Mouse (Mus musculus) hindbrain, embryonic 16.5 days (tissue): ENCODE results near the gene 4930539E08Rik. TPM values are rescaled to one million over a fixed set of nuclear protein-coding genes. Genes with fewer than 3 reads are reported as not detected.

Experiments used
- ATAC-seq: fragments of 200-750 bp; cut with Nextera tagmentation; 2 replicates; pipeline ENCODE4 v1.8.0; 2017; ENCODE audit warnings: moderate TSS enrichment, moderate library complexity
- H3K27ac ChIP-seq: fragments of 300-500 bp; sonication (generic); 2 replicates; pipeline ENCODE4 v1.5.1; 2014; ENCODE audit warnings: low read depth, mild to moderate bottlenecking, control low read depth, low read length, moderate library complexity
- H3K27me3 ChIP-seq: fragments of 300-500 bp; sonication (generic); replicated peaks from 2 replicates; pipeline ENCODE4 v1.6.1; 2014; ENCODE audit warnings: low read length; ENCODE audit not compliant: control insufficient read depth, insufficient read depth
- H3K36me3 ChIP-seq: fragments of 300-500 bp; sonication (generic); 2 replicates; pipeline ENCODE4 v1.6.1; 2014; ENCODE audit warnings: mild to moderate bottlenecking, low read length, moderate library complexity, mixed read lengths; ENCODE audit not compliant: control insufficient read depth, insufficient read depth
- H3K4me1 ChIP-seq: fragments of 300-500 bp; sonication (generic); 2 replicates; pipeline ENCODE4 v1.6.1; 2014; ENCODE audit warnings: low read depth, low read length; ENCODE audit not compliant: control insufficient read depth, insufficient read depth
- H3K4me2 ChIP-seq: fragments of 300-500 bp; sonication (generic); 2 replicates; pipeline ENCODE4 v1.6.1; 2014; ENCODE audit warnings: mild to moderate bottlenecking, low read length, control low read depth, moderate library complexity
- H3K4me3 ChIP-seq: fragments of 300-500 bp; sonication (generic); 2 replicates; pipeline ENCODE4 v1.5.1; 2014; ENCODE audit warnings: mild to moderate bottlenecking, low read length, control low read depth, moderate library complexity
- H3K9ac ChIP-seq: fragments of 300-500 bp; sonication (generic); 2 replicates; pipeline ENCODE4 v1.6.1; 2014; ENCODE audit warnings: low read depth, mild to moderate bottlenecking, control low read depth, low read length, moderate library complexity
- H3K9me3 ChIP-seq: fragments of 300-500 bp; sonication (generic); 2 replicates; pipeline ENCODE4 v1.6.1; 2014; ENCODE audit warnings: mild to moderate bottlenecking, low read length, moderate library complexity; ENCODE audit not compliant: control insufficient read depth
- WGBS: fragments of 180-500 bp; shearing (Covaris S2); extraction: QIAGEN DNeasy Blood & Tissue Kit; methylation state at CpG from one replicate; pipeline ENCODE4 v1.1.7; 2014; 5-methylcytosine and 5-hydroxymethylcytosine counted together
- polyA plus RNA-seq: library from polyadenylated mRNA; unstranded; fragments of >200 nt; fragmentation: Nextera tagmentation; extraction: Ambion mirVana; gene quantifications from 2 replicates; pipeline ENCODE4 v1.2.1, GENCODE M21; 2015

The 4930539E08Rik gene
- polyA plus RNA-seq, 1 experiment from 2014 or later: 2.4 TPM

GRCm38 (mm10) chr17:28886266-28886665 is 28.9 kb downstream of the 4930539E08Rik start:
- ATAC-seq: no peak
- H3K36me3 ChIP-seq: no peaks in the 10 kb centered on the region

GRCm38 (mm10) chr17:28885231-28885630 is 29.9 kb downstream of the 4930539E08Rik start:
- H3K27me3 ChIP-seq: 0 out of 2 replicates have a peak, but pooled peaks cover 2% of the 10 kb centered on the region
- H3K27ac ChIP-seq: no peak overlapping the region
- H3K9ac ChIP-seq: no peak overlapping the region
- no peaks in the 10 kb centered on the region for H3K36me3 ChIP-seq
- WGBS: 87% methylated on average over 8 of the region's 8 CpGs
- H3K4me1 ChIP-seq: peaks cover under 1% of the 10 kb centered on the region
- ATAC-seq: no peak
- H3K4me2 ChIP-seq: no peak overlapping the region
- H3K4me3 ChIP-seq: no peak overlapping the region
- H3K9me3 ChIP-seq: peaks cover 6% of the 10 kb centered on the region; the same call in 1 of the 2 replicates

More at GRCm38 (mm10) chr17:28886266-28886665, 28.9 kb downstream of the 4930539E08Rik start:
- H3K4me3 ChIP-seq: no peak overlapping the region
- peaks cover 6% of the 10 kb centered on the region; the same call in 1 of the 2 replicates for H3K9me3 ChIP-seq
- H3K27ac ChIP-seq: no peak overlapping the region
- H3K4me2 ChIP-seq: no peak overlapping the region
- no peak overlapping the region for H3K9ac ChIP-seq
- H3K4me1 ChIP-seq: no peaks in the 10 kb centered on the region
- H3K27me3 ChIP-seq: no peaks in the 10 kb centered on the region
- WGBS: 79% methylated on average over 8 of the region's 8 CpGs

GRCm38 (mm10) chr17:28883941-28884516 is 31.1 kb downstream of the 4930539E08Rik start:
- Histone ChIP-seq H3K9ac (no peak overlapping the region), H3K27ac (no peak overlapping the region), H3K4me1 (peaks cover 4% of the 10 kb centered on the region), H3K36me3 (no peaks in the 10 kb centered on the region), H3K4me3 (no peak overlapping the region), H3K27me3 (0 out of 2 replicates have a peak, but pooled peaks cover 2% of the 10 kb centered on the region), H3K4me2 (no peak overlapping the region), H3K9me3 (peaks cover 6% of the 10 kb centered on the region; the same call in 1 of the 2 replicates)
- no peak for ATAC-seq
- whole genome bisulfite sequencing: 76% methylated on average over 10 of the region's 10 CpGs

- H3K4me2 ChIP-seq: peak overlapping the region; percentile 40
- 0 out of 2 replicates have a peak, but pooled peaks cover 2% of the 10 kb centered on the region for H3K27me3 ChIP-seq
- no peak overlapping the region for H3K9ac ChIP-seq
- no peak for ATAC-seq
- H3K4me3 ChIP-seq: no peak overlapping the region
- 58% methylated on average over 8 of the region's 8 CpGs for WGBS
- no peak overlapping the region for H3K27ac ChIP-seq
- no peaks in the 10 kb centered on the region; the same call in 1 of the 2 replicates for H3K9me3 ChIP-seq
- peaks cover 4% of the 10 kb centered on the region for H3K4me1 ChIP-seq
- no peaks in the 10 kb centered on the region for H3K36me3 ChIP-seq
Measured at GRCm38 (mm10) chr17:28882810-28883209, 32.3 kb downstream of the 4930539E08Rik start.

GRCm38 (mm10) chr17:28882316-28882715 is 32.8 kb downstream of the 4930539E08Rik start:
- Histone ChIP-seq H3K4me1 (peaks cover 4% of the 10 kb centered on the region), H3K4me2 (peak overlapping the region; percentile 40), H3K27ac (no peak overlapping the region), H3K9ac (no peak overlapping the region), H3K4me3 (peak overlapping the region; percentile 10), H3K36me3 (no peaks in the 10 kb centered on the region), H3K27me3 (0 out of 2 replicates have a peak, but pooled peaks cover 2% of the 10 kb centered on the region), H3K9me3 (no peaks in the 10 kb centered on the region)
- 2% methylated on average over 12 of the region's 12 CpGs for WGBS
- ATAC-seq: peak; percentile 69

- H3K27ac ChIP-seq: no peak overlapping the region
- H3K9ac ChIP-seq: peak overlapping the region; percentile 47
Measured at GRCm38 (mm10) chr17:28879931-28880391, 35.2 kb downstream of the 4930539E08Rik start.

GRCm38 (mm10) chr17:28876821-28877220 is 38.3 kb downstream of the 4930539E08Rik start:
- no peak overlapping the region; the same call in 1 of the 2 replicates for H3K9ac ChIP-seq
- 0 out of 2 replicates have a peak overlapping the region, but pooled peaks have one; percentile 15 for H3K4me2 ChIP-seq
- H3K27ac ChIP-seq: no peak overlapping the region
- H3K4me3 ChIP-seq: no peak overlapping the region
- H3K36me3 ChIP-seq: no peaks in the 10 kb centered on the region
- 16% methylated on average over 19 of the region's 19 CpGs for WGBS
- H3K27me3 ChIP-seq: 0 out of 2 replicates have a peak, but pooled peaks cover 2% of the 10 kb centered on the region
- no peak for ATAC-seq
- peaks cover 10% of the 10 kb centered on the region for H3K4me1 ChIP-seq
- no peaks in the 10 kb centered on the region for H3K9me3 ChIP-seq

More at GRCm38 (mm10) chr17:28879931-28880391, 35.2 kb downstream of the 4930539E08Rik start:
- 0 out of 2 replicates have a peak, but pooled peaks cover 2% of the 10 kb centered on the region for H3K27me3 ChIP-seq
- H3K9me3 ChIP-seq: no peaks in the 10 kb centered on the region
- H3K4me2 ChIP-seq: peak overlapping the region; percentile 47
- no peaks in the 10 kb centered on the region for H3K36me3 ChIP-seq
- 5% methylated on average over 18 of the region's 18 CpGs for WGBS
- 0 out of 2 replicates have a peak overlapping the region, but pooled peaks have one; percentile 3 for H3K4me3 ChIP-seq
- peaks cover 10% of the 10 kb centered on the region for H3K4me1 ChIP-seq
- ATAC-seq: peak; percentile 41; the same call in 1 of the 2 replicates

GRCm38 (mm10) chr17:28876331-28876730 is 38.8 kb downstream of the 4930539E08Rik start:
- no peak for ATAC-seq
- Histone ChIP-seq H3K27me3 (0 out of 2 replicates have a peak, but pooled peaks cover 2% of the 10 kb centered on the region), H3K9me3 (no peaks in the 10 kb centered on the region), H3K4me2 (no peak overlapping the region), H3K4me1 (peaks cover 10% of the 10 kb centered on the region), H3K36me3 (no peaks in the 10 kb centered on the region), H3K4me3 (no peak overlapping the region), H3K27ac (no peak overlapping the region), H3K9ac (no peak overlapping the region)
- 58% methylated on average over 5 of the region's 5 CpGs for WGBS

GRCm38 (mm10) chr17:28875316-28875715 is 39.8 kb downstream of the 4930539E08Rik start:
- Histone ChIP-seq H3K4me1 (peaks cover 11% of the 10 kb centered on the region), H3K27me3 (no peaks in the 10 kb centered on the region), H3K4me3 (no peak overlapping the region), H3K36me3 (no peaks in the 10 kb centered on the region), H3K27ac (no peak overlapping the region), H3K9ac (no peak overlapping the region), H3K9me3 (no peaks in the 10 kb centered on the region), H3K4me2 (no peak overlapping the region)
- ATAC-seq: no peak
- 50% methylated on average over 8 of the region's 8 CpGs for WGBS
